Mouse (Mus musculus): Measurements from ENCODE around the gene Tgm6. TPM values are rescaled to one million over a fixed set of nuclear protein-coding genes. Genes with fewer than 3 reads are reported as not detected.
A peak's percentile ranks its signal among the peaks of the same experiment; 100 is the strongest.

Gene Tgm6
- total and polyA plus RNA-seq, 2 experiments: not detected

DNA sequence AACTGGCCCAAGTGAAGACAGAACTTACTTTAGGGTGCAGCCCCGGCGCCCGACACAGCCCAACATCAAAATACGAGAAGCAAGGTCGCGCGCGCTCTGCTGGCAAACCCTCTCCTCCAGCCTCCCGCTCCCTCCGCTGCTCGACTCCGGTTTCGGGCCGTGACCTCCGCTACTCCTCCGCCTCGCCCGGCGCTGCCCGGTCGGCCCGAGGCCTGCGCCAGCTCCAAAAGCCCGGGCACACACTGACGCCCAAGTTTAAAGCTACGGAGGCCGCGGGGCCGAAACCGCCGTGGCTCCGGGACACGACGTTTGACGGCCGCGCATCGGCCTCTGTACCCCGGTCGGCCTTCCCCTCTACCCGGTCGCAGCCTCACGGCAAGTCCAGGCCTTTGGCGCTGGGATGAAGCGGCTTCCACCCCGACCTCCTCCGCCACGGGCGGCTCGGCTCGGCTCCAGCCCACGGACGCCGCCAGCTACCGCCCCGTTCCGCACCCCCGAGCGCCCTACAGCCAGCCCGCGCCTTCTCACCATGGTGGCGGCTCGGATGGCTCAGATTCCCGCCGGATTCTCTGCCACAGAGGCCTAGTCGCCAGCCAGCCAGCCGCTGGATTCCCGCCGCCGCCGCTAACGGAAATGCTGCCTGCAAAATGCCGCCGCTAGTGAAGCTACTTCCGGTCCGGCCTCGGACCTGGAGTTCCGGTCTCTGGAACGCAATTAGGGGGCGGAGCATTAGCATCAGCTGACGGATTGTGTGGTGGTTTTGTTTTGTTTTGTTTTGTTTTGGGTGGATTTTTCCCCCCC, 66.7 kb downstream of the Tgm6 start, which contains the start of gene Snrpb:
Snrpb (minus strand) TSS at position 698 of the 801 bp plus-strand sequence.
- peak within 1 kb of the TSS; percentile 87 for H3K4me3 ChIP-seq (ENCODE audit: insufficient read depth, low read depth, low read length)
- H3K27ac ChIP-seq (replicated peaks; ENCODE audit: insufficient read depth, low read depth, low read length): peak within 1 kb of the TSS; percentile 73
- peaks cover 8% of the 10 kb centered on the region; the same call in 1 of the 2 replicates for H3K79me2 ChIP-seq (ENCODE audit: control insufficient read depth, insufficient read depth, low read length)
- H3K4me1 ChIP-seq (ENCODE audit: control insufficient read depth, insufficient read depth, low read length): peaks cover 5% of the 10 kb centered on the region
- peak within 1 kb of the TSS; percentile 92 for H3K9ac ChIP-seq (ENCODE audit: low read depth, low read length)
- WGBS: 1% methylated on average over 81 of the region's 81 CpGs
- H3K27me3 ChIP-seq (ENCODE audit: control insufficient read depth, insufficient read depth, low read length): no peaks in the 10 kb centered on the region
- DNase-seq (ENCODE audit: extremely low read depth, low read depth, low spot score): peak; percentile 78
- TF ChIP-seq CTCF (IDR thresholded peaks at IDR 0.05; ENCODE audit: low read depth, low read length) (no peak), POLR2A (IDR thresholded peaks at IDR 0.05; ENCODE audit: extremely low read depth, insufficient read depth, low read length) (peak; percentile 77; the same call in 1 of the 2 replicates)
- peaks cover 21% of the 10 kb centered on the region for H3K36me3 ChIP-seq (ENCODE audit: control insufficient read depth, insufficient read depth, low read length)

DNA sequence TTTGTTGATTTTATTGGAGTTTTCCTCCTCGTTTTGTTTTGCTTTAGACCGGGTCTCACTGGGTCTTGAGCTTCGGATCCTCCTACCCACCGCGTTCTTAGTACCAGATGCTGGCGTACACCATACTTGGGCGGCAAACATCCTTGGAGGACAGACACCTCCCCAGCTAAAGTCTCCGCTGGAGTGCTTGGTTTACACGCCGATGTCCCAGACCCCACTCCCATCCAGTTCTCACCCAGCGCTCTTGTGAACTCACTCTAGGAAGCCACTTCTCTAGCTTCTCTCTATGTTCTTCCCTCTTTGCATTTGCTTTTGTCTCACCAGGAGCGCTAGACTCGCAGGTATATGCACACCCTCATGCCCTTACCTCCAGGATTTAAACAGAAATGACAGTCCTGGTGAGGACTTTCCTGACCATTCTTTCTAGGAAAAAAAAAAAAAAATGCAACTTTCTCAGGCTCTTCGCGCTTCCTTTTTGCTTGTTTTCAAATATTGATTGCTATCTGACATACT, 67.3 kb downstream of the Tgm6 start:
- Histone ChIP-seq H3K4me1 (ENCODE audit: control insufficient read depth, insufficient read depth, low read length) (peaks cover 5% of the 10 kb centered on the region), H3K9ac (ENCODE audit: low read depth, low read length) (peak overlapping the region; percentile 68), H3K27me3 (ENCODE audit: control insufficient read depth, insufficient read depth, low read length) (no peaks in the 10 kb centered on the region), H3K4me3 (ENCODE audit: insufficient read depth, low read depth, low read length) (peak overlapping the region; percentile 87), H3K36me3 (ENCODE audit: control insufficient read depth, insufficient read depth, low read length) (peaks cover 14% of the 10 kb centered on the region), H3K27ac (replicated peaks; ENCODE audit: insufficient read depth, low read depth, low read length) (peak overlapping the region; percentile 27), H3K79me2 (ENCODE audit: control insufficient read depth, insufficient read depth, low read length) (peaks cover 8% of the 10 kb centered on the region; the same call in 1 of the 2 replicates)
- WGBS: 0% methylated on average over 15 of the region's 15 CpGs
- no peak for DNase-seq (ENCODE audit: extremely low read depth, low read depth, low spot score)
- TF ChIP-seq CTCF (IDR thresholded peaks at IDR 0.05; ENCODE audit: low read depth, low read length) (no peak), POLR2A (IDR thresholded peaks at IDR 0.05; ENCODE audit: extremely low read depth, insufficient read depth, low read length) (no peak)

DNA sequence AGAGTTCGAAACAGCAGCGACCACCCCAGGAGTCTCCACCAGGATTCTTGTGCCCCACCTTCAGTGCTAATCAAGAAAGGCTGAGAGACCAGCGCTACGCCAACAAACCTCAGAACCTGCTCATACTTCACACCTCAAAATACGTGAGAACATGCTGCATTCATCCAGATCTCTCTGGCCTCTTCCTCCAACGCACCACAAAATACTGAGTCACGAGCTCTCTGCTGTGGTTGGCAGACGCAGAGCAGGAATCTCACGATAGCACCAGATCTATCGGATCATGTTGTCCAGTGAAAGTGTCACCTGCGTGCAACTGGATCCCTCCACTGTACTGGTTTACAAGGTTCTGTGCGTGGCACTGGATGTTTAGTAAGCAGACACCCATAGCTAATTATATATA, 76.2 kb downstream of the Tgm6 start:
- no peak overlapping the region for H3K27ac ChIP-seq (replicated peaks; ENCODE audit: insufficient read depth, low read depth, low read length)
- no peaks in the 10 kb centered on the region for H3K4me1 ChIP-seq (ENCODE audit: control insufficient read depth, insufficient read depth, low read length)
- H3K79me2 ChIP-seq (ENCODE audit: control insufficient read depth, insufficient read depth, low read length): no peaks in the 10 kb centered on the region
- 86% methylated on average over 12 of the region's 12 CpGs for WGBS
- H3K36me3 ChIP-seq (ENCODE audit: control insufficient read depth, insufficient read depth, low read length): no peaks in the 10 kb centered on the region
- H3K9ac ChIP-seq (ENCODE audit: low read depth, low read length): no peak overlapping the region
- no peak overlapping the region for H3K4me3 ChIP-seq (ENCODE audit: insufficient read depth, low read depth, low read length)
- H3K27me3 ChIP-seq (ENCODE audit: control insufficient read depth, insufficient read depth, low read length): no peaks in the 10 kb centered on the region
- TF ChIP-seq POLR2A (IDR thresholded peaks at IDR 0.05; ENCODE audit: extremely low read depth, insufficient read depth, low read length) (no peak), CTCF (IDR thresholded peaks at IDR 0.05; ENCODE audit: low read depth, low read length) (no peak)
- no peak for DNase-seq (ENCODE audit: extremely low read depth, low read depth, low spot score)

DNA sequence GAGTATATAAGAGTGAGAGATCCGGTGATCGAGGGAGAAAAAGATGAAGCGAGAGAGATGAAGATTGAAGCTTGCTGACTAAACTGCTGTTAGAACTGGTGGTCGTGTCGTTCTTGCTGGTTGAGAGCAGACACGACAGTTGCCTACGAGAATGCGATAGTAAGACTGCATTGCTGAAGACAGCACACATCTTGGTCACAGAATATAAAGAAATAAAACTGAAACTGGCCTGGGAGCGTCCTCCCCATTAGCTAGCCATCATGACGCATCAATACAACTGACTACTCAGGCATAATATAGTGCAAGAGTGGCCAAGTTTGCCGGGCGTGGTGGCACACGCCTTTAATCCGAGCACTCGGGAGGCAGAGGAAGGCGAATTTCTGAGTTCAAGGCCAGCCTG, 82.7 kb downstream of the Tgm6 start, which contains the start of gene Tmc2:
Tmc2 (plus strand) TSS at position 301 of the 400 bp plus-strand sequence.
- Histone ChIP-seq H3K4me3 (ENCODE audit: insufficient read depth, low read depth, low read length) (no peak within 1 kb of the TSS), H3K9ac (ENCODE audit: low read depth, low read length) (no peak within 1 kb of the TSS), H3K4me1 (ENCODE audit: control insufficient read depth, insufficient read depth, low read length) (no peaks in the 10 kb centered on the region), H3K79me2 (ENCODE audit: control insufficient read depth, insufficient read depth, low read length) (no peaks in the 10 kb centered on the region), H3K27me3 (ENCODE audit: control insufficient read depth, insufficient read depth, low read length) (no peaks in the 10 kb centered on the region), H3K27ac (replicated peaks; ENCODE audit: insufficient read depth, low read depth, low read length) (no peak within 1 kb of the TSS), H3K36me3 (ENCODE audit: control insufficient read depth, insufficient read depth, low read length) (no peaks in the 10 kb centered on the region)
- TF ChIP-seq POLR2A (IDR thresholded peaks at IDR 0.05; ENCODE audit: extremely low read depth, insufficient read depth, low read length) (no peak), CTCF (IDR thresholded peaks at IDR 0.05; ENCODE audit: low read depth, low read length) (no peak)
- 94% methylated on average over 16 of the region's 16 CpGs for WGBS
- DNase-seq (ENCODE audit: extremely low read depth, low read depth, low spot score): no peak

DNA sequence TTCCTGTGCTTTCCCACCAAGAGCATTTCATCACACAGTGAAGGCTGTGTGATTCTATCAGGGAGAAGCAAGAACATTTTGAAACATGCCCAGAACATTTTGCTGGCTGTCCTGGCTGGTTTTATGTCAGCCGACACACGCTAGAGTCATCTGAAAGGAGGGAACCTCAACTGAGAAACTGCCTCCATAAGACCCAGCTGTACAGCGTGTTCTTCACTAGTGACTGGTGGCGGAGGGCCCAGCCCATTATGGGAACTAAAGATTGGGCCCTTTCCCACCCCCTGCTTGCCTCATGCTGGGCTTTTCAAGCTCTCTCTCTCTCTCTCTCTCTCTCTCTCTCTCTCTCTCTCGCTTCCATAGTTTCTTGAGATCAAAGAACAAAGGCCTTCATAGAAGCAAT, 88.7 kb downstream of the Tgm6 start:
- 0 out of 2 replicates have a peak, but pooled peaks cover 5% of the 10 kb centered on the region for H3K27me3 ChIP-seq (ENCODE audit: control insufficient read depth, insufficient read depth, low read length)
- H3K4me1 ChIP-seq (ENCODE audit: control insufficient read depth, insufficient read depth, low read length): no peaks in the 10 kb centered on the region

More for the DNA sequence above, 88.7 kb downstream of the Tgm6 start:
- Histone ChIP-seq H3K36me3 (ENCODE audit: control insufficient read depth, insufficient read depth, low read length) (no peaks in the 10 kb centered on the region), H3K4me3 (ENCODE audit: insufficient read depth, low read depth, low read length) (no peak overlapping the region), H3K79me2 (ENCODE audit: control insufficient read depth, insufficient read depth, low read length) (no peaks in the 10 kb centered on the region), H3K9ac (ENCODE audit: low read depth, low read length) (no peak overlapping the region), H3K27ac (replicated peaks; ENCODE audit: insufficient read depth, low read depth, low read length) (no peak overlapping the region)
- WGBS: 87% methylated on average over 5 of the region's 5 CpGs
- no peak for DNase-seq (ENCODE audit: extremely low read depth, low read depth, low spot score)
- TF ChIP-seq CTCF (IDR thresholded peaks at IDR 0.05; ENCODE audit: low read depth, low read length): no peak
- TF ChIP-seq POLR2A (IDR thresholded peaks at IDR 0.05; ENCODE audit: extremely low read depth, insufficient read depth, low read length): no peak

Other genes starting within 250 kb of the Tgm6 start
- gene Tgm3, start 100.1 kb upstream of the Tgm6 start, total RNA-seq (2014; rRNA removed): not detected in 2 replicates
- gene Tgm3, start 100.1 kb upstream of the Tgm6 start, polyA plus RNA-seq (2012; rRNA removed): 0.05 and 0.17 TPM in 2 replicates
- gene Snrpb, start 67.0 kb downstream of the Tgm6 start, total RNA-seq (2014; rRNA removed): 53.6 and 72.0 TPM in 2 replicates
- gene Snrpb, start 67.0 kb downstream of the Tgm6 start, polyA plus RNA-seq (2012; rRNA removed): 143 and 209 TPM in 2 replicates
- gene Tmc2, start 82.8 kb downstream of the Tgm6 start, total RNA-seq (2014; rRNA removed): not detected in 2 replicates
- gene Tmc2, start 82.8 kb downstream of the Tgm6 start, polyA plus RNA-seq (2012; rRNA removed): not detected in 2 replicates
- gene Nop56, start 162.0 kb downstream of the Tgm6 start, total RNA-seq (2014; rRNA removed): 12.2 and 12.6 TPM in 2 replicates
- gene Nop56, start 162.0 kb downstream of the Tgm6 start, polyA plus RNA-seq (2012; rRNA removed): 15.1 and 27.0 TPM in 2 replicates
- gene Idh3b, start 172.1 kb downstream of the Tgm6 start, total RNA-seq (2014; rRNA removed): 288 and 295 TPM in 2 replicates
- 230 and 257 TPM in 2 replicates for gene Idh3b, start 172.1 kb downstream of the Tgm6 start, polyA plus RNA-seq (2012; rRNA removed)
- 0.07 and 0.09 TPM in 2 replicates for gene Ebf4, start 182.8 kb downstream of the Tgm6 start, total RNA-seq (2014; rRNA removed)
- 0.19 and 0.22 TPM in 2 replicates for gene Ebf4, start 182.8 kb downstream of the Tgm6 start, polyA plus RNA-seq (2012; rRNA removed)

Data from liver, adult 2 months (tissue).